Mouse (Mus musculus) bone marrow, adult 2 months (tissue): ENCODE measurements around the gene Cidec. TPM values are rescaled to one million over a fixed set of nuclear protein-coding genes. Genes with fewer than 3 reads are reported as not detected.

Source experiments
- H3K27ac ChIP-seq: fragments of 200-500 bp; 2 replicates; pipeline ENCODE4 v1.5.1; 2012; ENCODE audit warnings: low read depth, mild to moderate bottlenecking, control low read depth, inconsistent platforms, low read length; ENCODE audit not compliant: control insufficient read depth, poor library complexity, insufficient read depth
- H3K4me1 ChIP-seq: fragments of 200-500 bp; 2 replicates; pipeline ENCODE4 v1.6.1; 2011; ENCODE audit warnings: low read length; ENCODE audit not compliant: control insufficient read depth, insufficient read depth
- H3K4me3 ChIP-seq: fragments of 200-500 bp; replicated peaks from 2 replicates; pipeline ENCODE3; 2011; ENCODE audit warnings: mild to moderate bottlenecking, low read depth, low read length, control low read depth; ENCODE audit not compliant: control insufficient read depth
- CTCF ChIP-seq: fragments of 200-500 bp; IDR thresholded peaks from 2 replicates; pipeline ENCODE4 v1.5.1; 2011; ENCODE audit warnings: low read length, control low read depth; ENCODE audit not compliant: control insufficient read depth, insufficient read depth
- POLR2A ChIP-seq: fragments of 200-500 bp; IDR thresholded peaks from 2 replicates; pipeline ENCODE4 v1.6.1; 2011; ENCODE audit warnings: low read depth, mild to moderate bottlenecking, control low read depth, low read length, borderline replicate concordance; ENCODE audit not compliant: control insufficient read depth
- WGBS: fragments of 180-500 bp; shearing (Covaris S2); methylation state at CpG from one replicate; pipeline ENCODE4 v1.1.7; 2018; 5-methylcytosine and 5-hydroxymethylcytosine counted together
- polyA plus RNA-seq: library from polyadenylated mRNA; stranded (reverse); fragments of >200 nt; gene quantifications from 2 replicates; pipeline ENCODE4 v1.2.4, GENCODE M21; 2011; ENCODE audit warnings: low replicate concordance; ENCODE audit not compliant: missing spikeins, insufficient read depth, insufficient read length

Cidec gene
- polyA plus RNA-seq, 1 experiment: not detected

GRCm38 (mm10) chr6:113393951-113394350 lies 41.6 kb downstream of the Cidec start:
- Histone ChIP-seq H3K4me3 (no peak overlapping the region), H3K27ac (no peak overlapping the region), H3K4me1 (no peaks in the 10 kb centered on the region; the same call in 1 of the 2 replicates)
- 58% methylated on average over 6 of the region's 6 CpGs for WGBS
- TF ChIP-seq CTCF: no peak
- no peak for TF ChIP-seq POLR2A

- Histone ChIP-seq H3K4me1 (no peaks in the 10 kb centered on the region; the same call in 1 of the 2 replicates), H3K4me3 (no peak overlapping the region), H3K27ac (no peak overlapping the region)
- WGBS: 8% methylated on average over 51 of the region's 51 CpGs
- TF ChIP-seq CTCF (no peak), POLR2A (no peak)
Measured at GRCm38 (mm10) chr6:113392387-113393071, 43.0 kb downstream of the Cidec start.

- Histone ChIP-seq H3K27ac (no peak overlapping the region), H3K4me3 (no peak overlapping the region), H3K4me1 (no peaks in the 10 kb centered on the region; the same call in 1 of the 2 replicates)
- WGBS: 26% methylated on average over 10 of the region's 10 CpGs
- TF ChIP-seq CTCF: no peak
- TF ChIP-seq POLR2A: no peak
Measured at GRCm38 (mm10) chr6:113392015-113392386, 43.6 kb downstream of the Cidec start.

- WGBS: 91% methylated on average over 3 of the region's 3 CpGs
- H3K4me1 ChIP-seq: no peaks in the 10 kb centered on the region; the same call in 1 of the 2 replicates
- no peak overlapping the region for H3K4me3 ChIP-seq
- TF ChIP-seq CTCF (no peak), POLR2A (no peak)
- H3K27ac ChIP-seq: no peak overlapping the region
Measured at GRCm38 (mm10) chr6:113390715-113391114, 44.8 kb downstream of the Cidec start.

- TF ChIP-seq POLR2A: no peak
- WGBS: 82% methylated on average over 8 of the region's 8 CpGs
- Histone ChIP-seq H3K27ac (no peak within 1 kb of the TSS), H3K4me3 (no peak within 1 kb of the TSS), H3K4me1 (no peaks in the 10 kb centered on the region; the same call in 1 of the 2 replicates)
Measured at GRCm38 (mm10) chr6:113388960-113389359, 46.6 kb downstream of the Cidec start, which contains the start of gene Ttll3. Ttll3 (plus strand) TSS chr6:113389260.

GRCm38 (mm10) chr6:113386025-113386424 lies 49.5 kb downstream of the Cidec start:
- 60% methylated on average over 3 of the region's 3 CpGs for WGBS
- TF ChIP-seq CTCF (no peak), POLR2A (no peak)
- Histone ChIP-seq H3K4me3 (no peak overlapping the region), H3K4me1 (no peaks in the 10 kb centered on the region), H3K27ac (no peak overlapping the region)

- Histone ChIP-seq H3K4me1 (peaks cover 1% of the 10 kb centered on the region), H3K27ac (no peak overlapping the region), H3K4me3 (no peak overlapping the region)
- 86% methylated on average over 11 of the region's 11 CpGs for WGBS
- TF ChIP-seq POLR2A: no peak
Measured at GRCm38 (mm10) chr6:113385160-113385714, 50.3 kb downstream of the Cidec start.

- peaks cover 4% of the 10 kb centered on the region for H3K4me1 ChIP-seq
- H3K27ac ChIP-seq: no peak overlapping the region
- WGBS: 87% methylated on average over 8 of the region's 8 CpGs
- TF ChIP-seq POLR2A: no peak
- no peak for TF ChIP-seq CTCF
- no peak overlapping the region for H3K4me3 ChIP-seq
Measured at GRCm38 (mm10) chr6:113384351-113384927, 51.1 kb downstream of the Cidec start.
